Mouse (Mus musculus): ENCODE measurements at regions not wholly inside any gene's neighbourhood (a gene's known extent, or its start where the extent isn't known, plus 50 kb on each side); places are given as distances from the start of the nearest gene placed in this dataset.
A peak's percentile ranks its signal among the peaks of the same experiment; 100 is the strongest.

DNA sequence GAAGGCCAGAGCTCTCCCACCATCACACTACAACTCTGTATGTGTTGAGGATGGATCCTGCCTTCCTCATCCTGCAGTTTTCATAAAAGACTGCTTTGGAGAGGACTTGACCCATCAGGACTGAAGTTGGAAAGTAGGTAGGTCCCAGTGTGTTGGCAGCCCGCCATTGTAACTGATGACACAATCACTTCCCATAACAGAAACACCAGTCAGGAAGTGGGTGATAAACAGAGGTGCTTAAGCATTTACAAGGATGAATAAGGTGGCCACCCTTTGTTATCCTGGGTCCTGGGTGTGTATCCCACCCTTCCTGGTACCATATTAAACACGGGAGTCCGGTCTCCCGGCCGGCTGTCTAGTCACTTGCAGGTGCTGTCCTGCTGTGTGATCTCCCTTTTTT, 118.3 kb downstream of the Snx10 start:
- H3K36me3 ChIP-seq (ENCODE audit: control insufficient read depth, insufficient read depth, low read length, poor library complexity, severe bottlenecking), result no peaks in the 10 kb centered on the region
- DNase-seq (ENCODE audit: low read depth, low spot score), result no peak
- no peaks in the 10 kb centered on the region for H3K27me3 ChIP-seq (ENCODE audit: control insufficient read depth, insufficient read depth, low read length, poor library complexity, severe bottlenecking)

DNA sequence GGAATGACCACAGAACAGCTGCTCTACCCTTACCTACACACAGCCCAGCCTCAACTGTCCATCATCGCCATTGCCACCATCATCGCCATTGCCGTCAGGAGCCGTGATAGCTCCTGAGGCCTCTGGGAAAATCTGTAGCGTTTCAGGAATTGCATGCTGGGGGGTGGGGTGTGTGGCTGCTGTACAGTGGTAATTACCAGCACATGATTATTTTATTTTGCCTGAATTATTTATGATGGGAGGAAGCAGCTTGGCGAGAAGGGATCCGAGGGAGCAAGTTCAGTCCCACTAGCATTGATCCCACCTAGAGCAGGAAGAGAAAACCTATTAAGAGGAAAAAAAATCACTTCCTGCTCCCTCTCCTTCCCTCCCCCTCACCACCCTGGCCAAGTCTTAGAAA, 125.1 kb downstream of the Snx10 start:
- no peak for DNase-seq (ENCODE audit: low read depth, low spot score)
- no peaks in the 10 kb centered on the region for H3K36me3 ChIP-seq (ENCODE audit: control insufficient read depth, insufficient read depth, low read length, poor library complexity, severe bottlenecking)
- no peaks in the 10 kb centered on the region for H3K27me3 ChIP-seq (ENCODE audit: control insufficient read depth, insufficient read depth, low read length, poor library complexity, severe bottlenecking)

DNA sequence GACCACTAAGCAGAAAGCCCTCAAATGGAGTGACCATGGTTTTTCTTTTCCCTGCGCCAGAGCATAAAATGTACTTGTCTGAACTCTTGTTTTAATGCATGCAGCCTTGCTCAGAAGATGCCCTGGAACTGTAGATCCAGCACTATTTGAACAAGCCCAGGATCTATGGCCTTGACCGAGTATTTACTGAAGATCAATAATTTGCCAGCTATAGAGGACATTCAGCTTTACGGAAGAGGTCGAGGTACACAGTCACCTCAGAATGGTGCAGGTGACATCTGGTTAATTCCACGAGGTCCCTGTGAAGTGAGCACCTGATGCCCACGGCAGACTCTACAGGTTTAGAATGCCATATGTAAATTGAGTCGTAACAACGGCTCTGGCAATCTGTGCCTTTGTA, 130.1 kb downstream of the Snx10 start:
- no peaks in the 10 kb centered on the region for H3K27me3 ChIP-seq (ENCODE audit: control insufficient read depth, insufficient read depth, low read length, poor library complexity, severe bottlenecking)
- H3K36me3 ChIP-seq (ENCODE audit: control insufficient read depth, insufficient read depth, low read length, poor library complexity, severe bottlenecking), result no peaks in the 10 kb centered on the region
- no peak for DNase-seq (ENCODE audit: low read depth, low spot score)

DNA sequence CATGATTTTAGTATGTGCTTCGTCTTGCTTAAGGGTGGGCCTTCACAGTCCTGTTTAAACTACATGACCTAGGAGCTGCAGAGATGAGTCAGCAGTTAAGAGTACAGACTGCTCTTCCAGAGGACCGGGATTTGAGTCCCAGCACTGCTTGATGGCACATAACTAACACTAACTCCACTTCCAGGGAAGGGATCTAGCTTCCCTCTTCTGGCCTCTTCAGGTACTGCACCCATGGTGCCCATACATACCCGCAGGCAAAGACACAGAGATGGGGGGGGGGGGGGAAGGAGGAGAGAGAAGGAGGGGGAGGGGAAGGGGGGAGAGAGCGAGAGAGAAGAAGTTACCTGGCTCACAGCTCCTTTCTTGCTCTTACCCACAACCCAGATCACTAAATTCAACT, 131.3 kb downstream of the Snx10 start:
- no peaks in the 10 kb centered on the region for H3K27me3 ChIP-seq (ENCODE audit: control insufficient read depth, insufficient read depth, low read length, poor library complexity, severe bottlenecking)
- DNase-seq (ENCODE audit: low read depth, low spot score), result peak; percentile 6
- H3K36me3 ChIP-seq (ENCODE audit: control insufficient read depth, insufficient read depth, low read length, poor library complexity, severe bottlenecking), result no peaks in the 10 kb centered on the region

DNA sequence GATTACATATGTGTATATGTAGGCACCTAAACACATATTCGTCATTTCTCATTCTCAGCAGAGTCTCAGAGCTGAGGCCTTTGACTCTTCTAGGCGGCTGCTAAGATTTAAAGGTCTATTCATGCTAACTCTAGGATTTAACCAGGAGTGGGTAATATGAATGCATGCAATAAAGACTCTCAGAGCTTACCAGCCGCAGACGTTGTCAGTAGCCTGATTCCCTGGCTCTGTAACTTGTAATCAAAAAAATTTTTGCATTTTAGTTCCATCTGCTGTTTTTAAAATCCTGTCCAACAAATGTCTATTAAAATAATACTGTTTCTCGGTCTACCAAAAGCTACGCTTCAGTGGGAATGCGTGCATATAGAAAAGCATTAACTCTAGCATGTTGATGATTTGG, 132.4 kb downstream of the Snx10 start:
- no peak for DNase-seq (ENCODE audit: low read depth, low spot score)
- Histone ChIP-seq H3K27me3 (ENCODE audit: control insufficient read depth, insufficient read depth, low read length, poor library complexity, severe bottlenecking) (no peaks in the 10 kb centered on the region), H3K36me3 (ENCODE audit: control insufficient read depth, insufficient read depth, low read length, poor library complexity, severe bottlenecking) (no peaks in the 10 kb centered on the region)

DNA sequence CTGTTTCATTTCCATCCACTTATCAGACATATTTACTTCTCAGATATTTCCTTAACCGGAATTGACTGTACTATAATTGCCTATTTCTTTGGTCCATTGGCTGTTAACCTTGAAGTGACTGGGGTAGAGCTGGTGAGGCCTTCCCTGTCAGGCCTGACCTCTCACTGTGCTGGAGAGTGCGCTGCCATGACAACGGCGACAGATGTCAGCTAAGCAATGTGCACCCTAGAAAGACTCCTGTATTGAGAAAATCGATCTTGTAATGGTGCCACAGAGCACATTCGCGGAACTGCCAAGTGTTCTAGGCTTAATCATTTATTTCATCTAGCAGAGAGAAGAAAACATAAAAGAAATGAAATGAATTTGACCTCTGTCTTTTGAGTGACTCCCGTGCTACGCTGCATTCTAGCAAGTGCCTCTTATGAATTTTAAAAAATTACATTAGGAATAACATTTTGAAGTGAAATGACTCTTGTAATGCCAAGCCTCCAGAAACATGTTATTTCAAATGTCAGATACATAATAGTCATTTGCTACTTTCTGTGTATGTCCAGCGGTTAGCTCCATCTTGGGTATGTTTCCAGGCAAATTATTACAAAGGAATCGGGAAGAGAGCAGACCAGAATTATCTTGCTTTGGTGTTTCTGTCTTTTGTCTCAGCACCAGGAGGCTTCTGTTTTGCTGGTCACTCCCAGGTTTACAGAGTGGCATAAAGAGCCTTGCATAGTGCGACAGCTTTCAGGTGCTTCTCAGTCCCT, 133.4 kb downstream of the Snx10 start:
- no peaks in the 10 kb centered on the region for H3K36me3 ChIP-seq (ENCODE audit: control insufficient read depth, insufficient read depth, low read length, poor library complexity, severe bottlenecking)
- DNase-seq (ENCODE audit: low read depth, low spot score), result no peak

DNA sequence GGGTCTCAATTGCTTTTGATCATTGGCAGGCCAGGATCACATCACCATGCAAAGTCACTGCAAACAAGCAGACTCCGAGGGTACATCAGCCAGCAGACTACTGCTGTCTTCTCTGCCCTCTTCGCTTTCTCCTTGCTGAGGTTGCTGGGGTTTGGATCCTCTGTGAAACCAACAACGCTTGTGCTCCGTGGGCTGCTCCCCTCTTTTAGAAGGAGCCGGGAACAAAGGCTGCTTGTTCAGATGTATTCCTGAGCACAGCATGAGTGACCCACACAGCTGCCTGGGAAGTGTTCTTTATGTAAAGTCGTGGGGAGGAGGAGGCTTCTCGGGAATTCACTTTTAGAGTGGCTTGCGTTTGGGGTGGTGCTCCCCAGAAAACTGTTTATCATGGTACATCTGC, 134.7 kb downstream of the Snx10 start:
- H3K27me3 ChIP-seq (ENCODE audit: control insufficient read depth, insufficient read depth, low read length, poor library complexity, severe bottlenecking), result no peaks in the 10 kb centered on the region
- no peak for DNase-seq (ENCODE audit: low read depth, low spot score)
- no peaks in the 10 kb centered on the region for H3K36me3 ChIP-seq (ENCODE audit: control insufficient read depth, insufficient read depth, low read length, poor library complexity, severe bottlenecking)

More for the DNA sequence above, 133.4 kb downstream of the Snx10 start:
- H3K27me3 ChIP-seq (ENCODE audit: control insufficient read depth, insufficient read depth, low read length, poor library complexity, severe bottlenecking), result no peaks in the 10 kb centered on the region

DNA sequence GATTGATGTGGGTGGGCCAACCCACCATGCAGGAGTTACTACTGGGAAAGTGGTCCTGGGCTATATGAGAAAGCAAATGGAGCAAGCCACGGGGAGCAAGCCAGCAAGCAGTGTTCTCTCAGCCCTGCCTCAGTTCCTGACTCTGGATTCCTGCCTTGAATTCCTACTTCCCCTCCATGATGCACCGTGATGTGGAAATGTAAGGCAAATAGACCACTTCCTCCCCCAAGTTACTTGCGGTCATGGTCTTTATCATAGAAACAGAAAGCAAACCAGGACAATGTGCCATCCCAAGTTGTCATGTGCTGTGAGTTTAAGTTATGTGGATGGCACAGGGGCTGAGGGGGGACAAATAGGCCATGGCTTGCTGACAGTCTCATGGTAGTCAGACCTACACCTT, 139.5 kb downstream of the Snx10 start:
- no peaks in the 10 kb centered on the region for H3K27me3 ChIP-seq (ENCODE audit: control insufficient read depth, insufficient read depth, low read length, poor library complexity, severe bottlenecking)
- DNase-seq (ENCODE audit: low read depth, low spot score), result no peak
- H3K36me3 ChIP-seq (ENCODE audit: control insufficient read depth, insufficient read depth, low read length, poor library complexity, severe bottlenecking), result no peaks in the 10 kb centered on the region

DNA sequence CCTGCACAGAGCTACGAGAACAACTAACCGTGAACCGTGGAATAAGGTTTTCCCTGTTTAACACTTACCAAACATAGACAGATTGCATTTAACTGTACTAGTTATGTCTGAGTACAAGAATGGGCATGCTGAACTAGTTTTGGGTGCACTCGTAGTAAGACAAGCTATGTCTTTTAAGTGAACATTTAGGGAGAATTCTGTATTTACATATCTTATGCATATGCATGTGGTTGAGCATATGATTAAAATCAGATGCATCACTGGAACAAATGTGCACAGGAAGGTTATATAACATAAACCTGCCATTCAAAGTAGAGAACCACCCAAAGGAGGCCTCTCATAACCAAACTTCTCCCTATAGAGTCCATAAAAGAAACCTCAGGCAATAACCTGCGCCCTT, 140.3 kb downstream of the Snx10 start:
- no peak for DNase-seq (ENCODE audit: low read depth, low spot score)
- H3K36me3 ChIP-seq (ENCODE audit: control insufficient read depth, insufficient read depth, low read length, poor library complexity, severe bottlenecking), result no peaks in the 10 kb centered on the region
- no peaks in the 10 kb centered on the region for H3K27me3 ChIP-seq (ENCODE audit: control insufficient read depth, insufficient read depth, low read length, poor library complexity, severe bottlenecking)

DNA sequence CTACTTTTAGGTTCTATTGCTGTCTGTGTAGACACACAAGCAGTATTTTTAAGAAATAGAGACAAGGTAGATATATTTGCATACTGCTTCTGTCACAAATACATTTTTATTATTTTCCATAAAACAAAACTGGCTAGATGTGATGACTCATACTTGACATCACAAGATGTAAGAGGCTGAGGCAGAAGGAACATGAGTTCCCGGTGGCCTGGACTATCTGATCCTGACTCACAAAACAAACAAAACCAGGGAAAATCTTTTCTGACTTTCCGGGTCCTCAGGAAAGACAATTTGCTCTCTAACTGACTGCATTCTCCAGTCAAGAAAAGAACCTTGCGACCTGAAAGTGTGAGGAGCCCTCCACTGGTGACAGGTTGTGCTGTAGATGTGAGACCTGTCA, 143.3 kb downstream of the Snx10 start:
- DNase-seq (ENCODE audit: low read depth, low spot score), result no peak
- no peaks in the 10 kb centered on the region for H3K36me3 ChIP-seq (ENCODE audit: control insufficient read depth, insufficient read depth, low read length, poor library complexity, severe bottlenecking)
- no peaks in the 10 kb centered on the region for H3K27me3 ChIP-seq (ENCODE audit: control insufficient read depth, insufficient read depth, low read length, poor library complexity, severe bottlenecking)

DNA sequence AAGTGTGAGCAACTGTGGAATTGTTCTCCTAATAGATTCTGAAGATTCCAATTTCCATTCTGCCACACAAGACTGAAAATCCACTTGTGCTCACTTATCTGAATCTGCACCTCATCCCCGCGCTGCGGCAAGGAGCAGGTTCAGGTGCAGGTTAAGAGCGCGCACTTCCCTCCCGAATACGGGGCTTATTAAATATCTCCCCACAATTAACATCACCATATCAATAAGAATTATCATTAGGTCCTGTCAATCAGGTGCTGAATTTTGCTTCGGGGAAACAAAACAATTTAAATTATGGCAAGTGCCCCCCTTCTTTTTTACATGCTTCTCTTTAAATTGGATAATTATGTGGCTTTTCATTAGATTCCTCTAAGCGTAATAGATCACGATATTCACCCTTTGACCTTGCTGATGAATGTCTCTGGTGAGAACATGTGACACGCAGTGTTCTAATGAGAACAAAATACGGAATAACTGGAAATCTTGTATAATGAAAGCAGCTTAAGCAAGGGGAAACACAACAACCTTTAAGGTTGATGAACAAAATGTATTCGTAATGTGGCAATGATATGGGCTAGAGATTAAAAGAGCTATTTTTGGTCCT, 151.7 kb downstream of the Snx10 start:
- DNase-seq (ENCODE audit: low read depth, low spot score), result no peak
- no peaks in the 10 kb centered on the region for H3K27me3 ChIP-seq (ENCODE audit: control insufficient read depth, insufficient read depth, low read length, poor library complexity, severe bottlenecking)
- no peaks in the 10 kb centered on the region for H3K36me3 ChIP-seq (ENCODE audit: control insufficient read depth, insufficient read depth, low read length, poor library complexity, severe bottlenecking)

DNA sequence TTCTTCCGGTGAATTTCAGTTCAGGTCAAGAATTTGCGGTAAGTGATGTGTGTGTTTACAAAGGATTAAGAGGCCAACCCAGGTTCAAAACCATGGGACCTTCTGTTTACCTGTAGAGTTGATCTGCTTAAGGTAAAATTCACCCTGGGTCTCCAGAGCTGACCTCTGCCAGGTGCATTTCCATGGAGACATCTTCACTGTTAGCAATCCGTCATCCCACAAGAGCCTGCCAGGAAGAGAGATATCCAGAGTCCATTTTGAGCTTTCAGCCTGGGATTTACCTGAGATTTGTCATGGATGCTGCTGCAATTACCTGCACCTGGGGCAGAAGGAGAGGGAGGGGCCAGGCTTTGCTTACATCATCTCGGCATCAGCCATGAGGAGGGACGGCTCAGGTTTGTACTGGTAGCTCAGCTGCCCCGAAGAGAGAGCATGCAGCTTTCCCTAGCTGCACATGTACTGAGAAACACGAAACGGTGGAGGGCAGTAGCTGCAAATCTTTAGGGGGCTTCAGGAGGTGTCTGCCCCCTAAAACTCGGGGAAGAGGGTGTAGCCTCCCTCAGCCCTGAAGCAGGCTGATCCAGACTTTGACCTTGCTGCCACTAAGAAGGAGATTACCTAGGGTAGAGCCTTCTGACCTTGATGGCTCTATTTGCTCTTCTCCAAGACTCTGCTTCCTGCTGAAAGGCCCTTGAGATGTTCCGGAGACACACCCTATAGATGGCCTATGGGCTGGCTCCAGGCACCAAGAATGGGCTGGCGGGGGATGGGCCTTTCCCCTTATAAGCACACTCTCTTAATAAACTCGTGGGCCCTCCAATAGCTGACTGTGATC, 153.7 kb downstream of the Snx10 start:
- Histone ChIP-seq H3K27me3 (ENCODE audit: control insufficient read depth, insufficient read depth, low read length, poor library complexity, severe bottlenecking) (no peaks in the 10 kb centered on the region), H3K36me3 (ENCODE audit: control insufficient read depth, insufficient read depth, low read length, poor library complexity, severe bottlenecking) (no peaks in the 10 kb centered on the region)
- no peak for DNase-seq (ENCODE audit: low read depth, low spot score)

DNA sequence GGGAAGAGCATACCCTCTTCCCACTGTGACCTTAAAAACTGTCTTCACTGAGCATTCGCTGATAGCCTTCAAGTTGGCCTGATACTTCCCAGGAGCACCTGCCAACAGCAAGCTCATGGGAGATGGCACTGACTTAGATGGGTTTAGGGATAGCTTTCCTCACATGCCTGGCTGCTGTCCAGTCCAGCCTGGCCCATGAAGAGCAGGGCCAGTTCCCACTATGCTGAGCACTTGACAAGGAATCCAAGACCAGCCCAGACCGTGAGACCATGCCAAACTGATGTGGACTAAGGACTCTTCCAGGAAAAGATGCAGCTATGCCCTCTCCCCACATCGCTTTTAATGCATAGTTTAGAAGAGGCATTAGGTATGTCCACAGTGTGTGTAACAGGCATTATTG, 155.0 kb downstream of the Snx10 start:
- no peak for DNase-seq (ENCODE audit: low read depth, low spot score)
- H3K27me3 ChIP-seq (ENCODE audit: control insufficient read depth, insufficient read depth, low read length, poor library complexity, severe bottlenecking), result no peaks in the 10 kb centered on the region
- H3K36me3 ChIP-seq (ENCODE audit: control insufficient read depth, insufficient read depth, low read length, poor library complexity, severe bottlenecking), result no peaks in the 10 kb centered on the region

DNA sequence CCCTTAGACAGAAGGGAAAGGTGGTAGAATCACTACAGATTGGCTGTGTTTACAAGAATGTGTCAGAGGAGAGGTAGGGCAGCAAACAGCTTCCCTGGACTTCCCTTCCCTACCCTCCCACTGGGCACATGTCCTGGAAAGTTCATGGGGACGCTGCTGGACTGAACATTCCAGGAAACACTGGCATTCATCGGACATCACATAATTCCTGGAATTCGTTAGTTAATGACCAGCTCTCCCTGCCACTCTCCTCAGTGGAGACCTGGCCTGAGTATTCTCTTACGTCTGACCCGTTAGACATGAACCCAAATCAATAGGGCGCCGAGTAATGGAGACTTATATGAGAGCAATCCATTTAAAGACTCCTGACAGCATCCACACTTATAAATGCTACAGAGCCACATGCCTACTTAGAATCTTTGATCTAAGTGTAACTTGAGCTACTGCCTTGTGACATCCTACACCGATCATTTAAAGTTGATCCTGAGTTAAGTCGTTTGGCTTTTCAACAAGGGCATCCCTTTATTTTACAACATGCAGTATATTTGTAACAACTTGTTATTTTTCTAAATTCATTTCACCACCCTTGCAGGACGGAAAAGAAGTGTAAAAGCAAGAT, 156.6 kb downstream of the Snx10 start:
- DNase-seq (ENCODE audit: low read depth, low spot score), result no peak
- no peaks in the 10 kb centered on the region for H3K36me3 ChIP-seq (ENCODE audit: control insufficient read depth, insufficient read depth, low read length, poor library complexity, severe bottlenecking)

DNA sequence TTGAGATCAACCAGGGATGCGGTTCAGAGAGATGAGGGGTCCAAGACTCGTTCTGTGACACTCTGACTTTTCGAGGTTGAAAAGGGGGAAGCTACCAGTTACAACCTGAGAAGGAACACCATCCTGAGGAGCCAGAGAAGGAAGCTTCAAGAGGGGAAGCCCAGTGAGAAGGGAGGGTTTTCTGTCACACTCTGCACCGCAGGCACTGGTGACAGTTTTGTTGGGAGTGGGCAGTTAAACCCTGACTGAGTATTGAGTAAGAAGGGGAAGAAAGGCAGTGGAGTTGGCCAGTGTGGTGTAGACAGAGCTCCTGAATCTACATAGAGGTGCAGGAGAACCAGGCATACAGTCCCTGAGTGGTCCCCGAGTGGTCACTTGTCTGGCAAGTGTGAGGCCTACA, 159.4 kb downstream of the Snx10 start:
- no peaks in the 10 kb centered on the region for H3K27me3 ChIP-seq (ENCODE audit: control insufficient read depth, insufficient read depth, low read length, poor library complexity, severe bottlenecking)

More for the DNA sequence above, 156.6 kb downstream of the Snx10 start:
- no peaks in the 10 kb centered on the region for H3K27me3 ChIP-seq (ENCODE audit: control insufficient read depth, insufficient read depth, low read length, poor library complexity, severe bottlenecking)

More for the DNA sequence above, 159.4 kb downstream of the Snx10 start:
- no peak for DNase-seq (ENCODE audit: low read depth, low spot score)
- H3K36me3 ChIP-seq (ENCODE audit: control insufficient read depth, insufficient read depth, low read length, poor library complexity, severe bottlenecking), result no peaks in the 10 kb centered on the region
